Mouse (Mus musculus) cerebellum, postnatal 10 days (tissue): ENCODE results near the gene Olfr1393.
"Not testable (repeated sequence)": the region's sequence is repeated elsewhere in the genome, so short reads cannot be mapped to it uniquely, and the experiment has no call there.

Experiments
- DNase-seq, 2 experiments: peaks; one replicate each; pipeline ENCODE4 v3.0.0; 2021; ENCODE audit warnings: mixed read lengths in 2 of 2

Olfr1393 gene

DNA sequence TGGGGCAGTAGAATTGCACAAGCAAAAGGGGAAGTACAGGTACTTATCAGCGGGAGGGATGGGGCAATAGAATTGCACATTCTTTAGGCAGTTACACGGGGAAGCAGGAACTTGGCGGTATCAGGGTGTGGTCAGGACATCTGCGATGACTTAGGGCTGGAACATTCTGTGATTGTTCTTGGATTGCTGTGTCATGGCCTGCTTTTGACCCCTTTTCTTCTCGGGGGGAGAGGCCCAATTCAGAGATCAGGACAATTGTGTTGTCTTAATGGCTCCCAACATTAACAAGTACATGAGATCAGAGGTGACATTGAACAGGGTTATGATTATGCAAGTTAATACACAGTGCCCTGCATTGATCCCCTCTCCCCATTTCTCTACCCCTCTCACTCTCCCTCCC, 30.4 kb downstream of the Olfr1393 start:
- not testable (repeated sequence) for DNase-seq

DNA sequence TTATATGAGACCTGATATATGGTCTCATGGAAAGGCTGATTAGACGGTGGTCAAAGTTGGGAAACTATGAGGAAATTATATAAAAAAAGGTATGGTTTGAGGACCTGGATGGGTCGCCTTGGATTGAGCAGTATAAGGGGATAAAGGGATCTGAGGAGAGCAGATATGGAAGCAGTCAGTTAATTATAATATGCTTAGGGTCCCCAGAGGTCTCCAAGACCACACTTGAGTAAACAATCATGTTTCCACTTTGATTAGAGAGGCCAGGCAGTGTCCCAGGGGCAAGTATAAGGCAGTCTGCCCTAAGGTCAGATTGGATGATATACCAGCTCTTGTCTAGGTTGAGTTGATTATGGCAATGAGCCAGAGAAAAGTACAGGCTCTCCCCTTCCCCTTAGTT, 44.3 kb downstream of the Olfr1393 start, which contains the start of gene Olfr1391:
Gene Olfr1391 (plus strand): TSS at position 301 of the 400 bp plus-strand sequence.
- no peak for DNase-seq

DNA sequence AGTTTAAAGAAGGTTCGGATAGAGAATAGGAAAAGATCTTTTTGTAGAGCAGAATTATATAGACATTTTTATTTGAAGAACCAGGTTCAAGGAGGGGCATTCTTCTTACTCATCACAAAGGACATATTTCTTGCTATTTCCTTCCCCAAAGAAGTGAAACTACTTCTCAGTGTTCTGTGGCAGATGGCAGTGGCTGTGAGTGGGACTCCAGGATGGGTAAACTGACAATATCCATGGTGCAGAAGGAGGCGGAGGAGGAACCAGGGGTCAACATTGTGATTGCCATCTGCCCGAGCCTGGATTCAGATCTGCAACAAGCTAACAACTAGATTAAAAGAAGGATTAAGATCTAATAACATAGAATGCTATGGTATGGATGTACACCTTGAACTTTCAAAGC, 48.6 kb downstream of the Olfr1393 start:
- no peak for DNase-seq

DNA sequence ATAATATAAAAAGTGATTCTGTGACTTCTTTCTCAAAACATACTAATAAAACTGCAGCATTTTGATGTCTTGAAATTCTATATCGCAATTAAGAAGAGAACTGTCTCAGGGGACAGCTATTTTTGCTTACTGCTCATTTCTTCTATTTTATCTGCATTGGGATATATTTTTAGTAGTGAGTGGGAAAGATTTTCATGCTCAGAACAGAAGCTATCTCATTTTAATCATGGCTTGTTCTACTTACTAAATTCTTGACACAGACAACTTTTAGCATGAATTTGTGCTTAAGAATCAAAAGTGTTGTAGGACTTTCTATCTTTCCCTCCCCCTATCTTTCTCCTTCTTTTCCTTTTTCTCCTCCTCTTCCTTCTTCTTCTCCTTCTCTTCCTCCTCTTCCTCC, 51.6 kb downstream of the Olfr1393 start:
- DNase-seq: no peak
